Mouse (Mus musculus): ENCODE results near the gene Cep19. TPM values are rescaled to one million over a fixed set of nuclear protein-coding genes. Genes with fewer than 3 reads are reported as not detected.

Cep19 gene
- total and polyA plus RNA-seq, 2 experiments from 2014 or later: 43.6 to 64.8 TPM

- ATAC-seq (no peak), DNase-seq (no peak)
- no peaks in the 10 kb centered on the region for H3K27me3 ChIP-seq (ENCODE audit: insufficient read depth, low read length)
- no peak overlapping the region for H3K4me2 ChIP-seq (ENCODE audit: low read depth)
- no peak overlapping the region for H3K9ac ChIP-seq
- H3K36me3 ChIP-seq (ENCODE audit: insufficient read depth): 0 out of 2 replicates have a peak, but pooled peaks cover 10% of the 10 kb centered on the region
- WGBS: 92% methylated on average over 17 of the region's 17 CpGs
- no peak for TF ChIP-seq CTCF (IDR thresholded peaks at IDR 0.05; ENCODE audit: low read depth)
- no peak overlapping the region for H3K27ac ChIP-seq (ENCODE audit: low read depth, low read length)
- H3K4me1 ChIP-seq (ENCODE audit: insufficient read depth): no peaks in the 10 kb centered on the region
- H3K4me3 ChIP-seq (ENCODE audit: low read depth, low read length): no peak overlapping the region
- H3K9me3 ChIP-seq (ENCODE audit: low read length): no peaks in the 10 kb centered on the region
These were observed 45.0 kb downstream of the Cep19 start for GRCm38 (mm10) chr16:32144592-32144991.

- H3K4me2 ChIP-seq (ENCODE audit: low read depth): peak overlapping the region; percentile 27; the same call in 1 of the 2 replicates
- H3K36me3 ChIP-seq (ENCODE audit: insufficient read depth): 0 out of 2 replicates have a peak, but pooled peaks cover 10% of the 10 kb centered on the region
- no peak overlapping the region for H3K27ac ChIP-seq (ENCODE audit: low read depth, low read length)
- H3K9me3 ChIP-seq (ENCODE audit: low read length): no peaks in the 10 kb centered on the region
- ATAC-seq (peak; percentile 36; the same call in 1 of the 2 replicates), DNase-seq (no peak)
- no peak overlapping the region for H3K9ac ChIP-seq
- no peak overlapping the region for H3K4me3 ChIP-seq (ENCODE audit: low read depth, low read length)
- 63% methylated on average over 11 of the region's 13 CpGs for WGBS
- TF ChIP-seq CTCF (IDR thresholded peaks at IDR 0.05; ENCODE audit: low read depth): no peak
- H3K27me3 ChIP-seq (ENCODE audit: insufficient read depth, low read length): no peaks in the 10 kb centered on the region
- H3K4me1 ChIP-seq (ENCODE audit: insufficient read depth): no peaks in the 10 kb centered on the region
These were observed 48.1 kb downstream of the Cep19 start for GRCm38 (mm10) chr16:32147589-32148207.

GRCm38 (mm10) chr16:32153976-32154375 lies 54.4 kb downstream of the Cep19 start:
- Histone ChIP-seq H3K36me3 (ENCODE audit: insufficient read depth) (no peaks in the 10 kb centered on the region), H3K9ac (0 out of 2 replicates have a peak overlapping the region, but pooled peaks have one; percentile 19), H3K9me3 (ENCODE audit: low read length) (no peaks in the 10 kb centered on the region), H3K4me3 (ENCODE audit: low read depth, low read length) (no peak overlapping the region), H3K4me1 (ENCODE audit: insufficient read depth) (no peaks in the 10 kb centered on the region), H3K4me2 (ENCODE audit: low read depth) (peak overlapping the region; percentile 32; the same call in 1 of the 2 replicates), H3K27ac (ENCODE audit: low read depth, low read length) (0 out of 2 replicates have a peak overlapping the region, but pooled peaks have one; percentile 1), H3K27me3 (ENCODE audit: insufficient read depth, low read length) (no peaks in the 10 kb centered on the region)
- DNase-seq (no peak), ATAC-seq (no peak)
- no peak for TF ChIP-seq CTCF (IDR thresholded peaks at IDR 0.05; ENCODE audit: low read depth)
- WGBS: 89% methylated on average over 1 of the region's 1 CpGs

- Histone ChIP-seq H3K4me1 (ENCODE audit: insufficient read depth) (no peaks in the 10 kb centered on the region), H3K4me3 (ENCODE audit: low read depth, low read length) (no peak overlapping the region; the same call in 1 of the 2 replicates), H3K9me3 (ENCODE audit: low read length) (no peaks in the 10 kb centered on the region), H3K4me2 (ENCODE audit: low read depth) (peak overlapping the region; percentile 32), H3K27ac (ENCODE audit: low read depth, low read length) (0 out of 2 replicates have a peak overlapping the region, but pooled peaks have one; percentile 1), H3K9ac (0 out of 2 replicates have a peak overlapping the region, but pooled peaks have one; percentile 19), H3K36me3 (ENCODE audit: insufficient read depth) (no peaks in the 10 kb centered on the region), H3K27me3 (ENCODE audit: insufficient read depth, low read length) (no peaks in the 10 kb centered on the region)
- peak; percentile 85 for ATAC-seq
- no peak for TF ChIP-seq CTCF (IDR thresholded peaks at IDR 0.05; ENCODE audit: low read depth)
- DNase-seq: peak; percentile 64
- 57% methylated on average over 13 of the region's 13 CpGs for WGBS
These were observed 54.8 kb downstream of the Cep19 start for GRCm38 (mm10) chr16:32154437-32154836.

GRCm38 (mm10) chr16:32156719-32157118 lies 57.1 kb downstream of the Cep19 start:
- H3K9ac ChIP-seq: no peak overlapping the region
- 36% methylated on average over 3 of the region's 3 CpGs for WGBS
- H3K27ac ChIP-seq (ENCODE audit: low read depth, low read length): peak overlapping the region; percentile 60; the same call in 1 of the 2 replicates
- no peaks in the 10 kb centered on the region for H3K36me3 ChIP-seq (ENCODE audit: insufficient read depth)
- H3K27me3 ChIP-seq (ENCODE audit: insufficient read depth, low read length): no peaks in the 10 kb centered on the region
- H3K4me2 ChIP-seq (ENCODE audit: low read depth): no peak overlapping the region
- peak; percentile 40 for DNase-seq
- no peak for TF ChIP-seq CTCF (IDR thresholded peaks at IDR 0.05; ENCODE audit: low read depth)
- H3K4me3 ChIP-seq (ENCODE audit: low read depth, low read length): no peak overlapping the region
- peak; percentile 72 for ATAC-seq
- H3K4me1 ChIP-seq (ENCODE audit: insufficient read depth): no peaks in the 10 kb centered on the region
- H3K9me3 ChIP-seq (ENCODE audit: low read length): no peaks in the 10 kb centered on the region

GRCm38 (mm10) chr16:32157369-32157768 lies 57.8 kb downstream of the Cep19 start:
- no peaks in the 10 kb centered on the region for H3K36me3 ChIP-seq (ENCODE audit: insufficient read depth)
- no peaks in the 10 kb centered on the region for H3K4me1 ChIP-seq (ENCODE audit: insufficient read depth)
- no peak overlapping the region for H3K4me3 ChIP-seq (ENCODE audit: low read depth, low read length)
- WGBS: 79% methylated on average over 2 of the region's 2 CpGs
- H3K27me3 ChIP-seq (ENCODE audit: insufficient read depth, low read length): no peaks in the 10 kb centered on the region
- DNase-seq (no peak), ATAC-seq (no peak)
- H3K4me2 ChIP-seq (ENCODE audit: low read depth): no peak overlapping the region
- no peak for TF ChIP-seq CTCF (IDR thresholded peaks at IDR 0.05; ENCODE audit: low read depth)
- no peak overlapping the region for H3K9ac ChIP-seq
- no peaks in the 10 kb centered on the region for H3K9me3 ChIP-seq (ENCODE audit: low read length)
- H3K27ac ChIP-seq (ENCODE audit: low read depth, low read length): peak overlapping the region; percentile 60

Other genes starting within 250 kb of the Cep19 start
- 0.54 and 0.67 TPM in 2 replicates for gene Meltf, start 221.0 kb upstream of the Cep19 start, total RNA-seq (2014; rRNA removed)
- 0.23 and 0.36 TPM in 2 replicates for gene Meltf, start 221.0 kb upstream of the Cep19 start, polyA plus RNA-seq (2015; fragmentation: Nextera tagmentation; extraction: Ambion mirVana)
- 1.4 and 4.1 TPM in 2 replicates for gene Pigz, start 165.9 kb upstream of the Cep19 start, total RNA-seq (2014; rRNA removed)
- 2.9 TPM in 2 replicates for gene Pigz, start 165.9 kb upstream of the Cep19 start, polyA plus RNA-seq (2015; fragmentation: Nextera tagmentation; extraction: Ambion mirVana)
- gene 0610012G03Rik, start 151.3 kb upstream of the Cep19 start, total RNA-seq (2014; rRNA removed): 81.0 and 95.7 TPM in 2 replicates
- 151 and 177 TPM in 2 replicates for gene 0610012G03Rik, start 151.3 kb upstream of the Cep19 start, polyA plus RNA-seq (2015; fragmentation: Nextera tagmentation; extraction: Ambion mirVana)
- 29.9 and 39.3 TPM in 2 replicates for gene Ncbp2, start 151.3 kb upstream of the Cep19 start, total RNA-seq (2014; rRNA removed)
- gene Ncbp2, start 151.3 kb upstream of the Cep19 start, polyA plus RNA-seq (2015; fragmentation: Nextera tagmentation; extraction: Ambion mirVana): 66.3 and 67.1 TPM in 2 replicates
- 27.2 and 29.5 TPM in 2 replicates for gene Senp5, start 96.5 kb upstream of the Cep19 start, total RNA-seq (2014; rRNA removed)
- gene Senp5, start 96.5 kb upstream of the Cep19 start, polyA plus RNA-seq (2015; fragmentation: Nextera tagmentation; extraction: Ambion mirVana): 6.9 and 11.0 TPM in 2 replicates
- gene Pak2, start 20.5 kb upstream of the Cep19 start, total RNA-seq (2014; rRNA removed): 35.9 and 41.1 TPM in 2 replicates
- 23.3 and 29.4 TPM in 2 replicates for gene Pak2, start 20.5 kb upstream of the Cep19 start, polyA plus RNA-seq (2015; fragmentation: Nextera tagmentation; extraction: Ambion mirVana)
- 71.7 and 102 TPM in 2 replicates for gene Pigx, start 60 bp upstream of the Cep19 start, total RNA-seq (2014; rRNA removed)
- 113 and 133 TPM in 2 replicates for gene Pigx, start 60 bp upstream of the Cep19 start, polyA plus RNA-seq (2015; fragmentation: Nextera tagmentation; extraction: Ambion mirVana)
- gene Nrros, start 65.8 kb downstream of the Cep19 start, total RNA-seq (2014; rRNA removed): 10.2 and 12.5 TPM in 2 replicates
- gene Nrros, start 65.8 kb downstream of the Cep19 start, polyA plus RNA-seq (2015; fragmentation: Nextera tagmentation; extraction: Ambion mirVana): 6.4 and 7.6 TPM in 2 replicates
- gene Bex6, start 80.0 kb downstream of the Cep19 start, total RNA-seq (2014; rRNA removed): not detected in 2 replicates
- not detected in 2 replicates for gene Bex6, start 80.0 kb downstream of the Cep19 start, polyA plus RNA-seq (2015; fragmentation: Nextera tagmentation; extraction: Ambion mirVana)
- 45.2 and 51.0 TPM in 2 replicates for gene Fbxo45, start 147.4 kb downstream of the Cep19 start, total RNA-seq (2014; rRNA removed)
- gene Fbxo45, start 147.4 kb downstream of the Cep19 start, polyA plus RNA-seq (2015; fragmentation: Nextera tagmentation; extraction: Ambion mirVana): 13.5 and 16.7 TPM in 2 replicates
- gene Wdr53, start 147.4 kb downstream of the Cep19 start, total RNA-seq (2014; rRNA removed): 18.0 and 21.2 TPM in 2 replicates
- 11.5 and 12.8 TPM in 2 replicates for gene Wdr53, start 147.4 kb downstream of the Cep19 start, polyA plus RNA-seq (2015; fragmentation: Nextera tagmentation; extraction: Ambion mirVana)
- gene Smco1, start 171.7 kb downstream of the Cep19 start, total RNA-seq (2014; rRNA removed): not detected in 2 replicates
- not detected in 2 replicates for gene Smco1, start 171.7 kb downstream of the Cep19 start, polyA plus RNA-seq (2015; fragmentation: Nextera tagmentation; extraction: Ambion mirVana)
- 38.6 and 39.1 TPM in 2 replicates for gene Rnf168, start 177.7 kb downstream of the Cep19 start, total RNA-seq (2014; rRNA removed)
- gene Rnf168, start 177.7 kb downstream of the Cep19 start, polyA plus RNA-seq (2015; fragmentation: Nextera tagmentation; extraction: Ambion mirVana): 18.6 and 26.1 TPM in 2 replicates
- gene Ubxn7, start 232.5 kb downstream of the Cep19 start, total RNA-seq (2014; rRNA removed): 35.9 and 42.5 TPM in 2 replicates
- gene Ubxn7, start 232.5 kb downstream of the Cep19 start, polyA plus RNA-seq (2015; fragmentation: Nextera tagmentation; extraction: Ambion mirVana): 6.6 and 10.5 TPM in 2 replicates

Measured in forebrain, postnatal 0 days (tissue).